Mouse (Mus musculus) brain, embryonic 14.5 days (tissue): Measurements from ENCODE around the gene Crb2.

Source experiments
- CTCF ChIP-seq: fragments of 200-500 bp; IDR thresholded peaks from 2 replicates; pipeline ENCODE4 v1.5.1; 2012; ENCODE audit warnings: inconsistent platforms, mild to moderate bottlenecking, moderate library complexity, borderline replicate concordance; ENCODE audit not compliant: insufficient read depth, insufficient read length; ENCODE audit errors: extremely low read depth
- POLR2A ChIP-seq: fragments of 200-500 bp; IDR thresholded peaks from 2 replicates; pipeline ENCODE4 v1.6.1; 2012; ENCODE audit warnings: mild to moderate bottlenecking, inconsistent platforms, borderline replicate concordance; ENCODE audit not compliant: poor library complexity, insufficient read depth, insufficient read length, severe bottlenecking; ENCODE audit errors: extremely low read depth

- TF ChIP-seq CTCF (no peak), POLR2A (no peak)
These were observed 61.5 kb downstream of the Crb2 start for GRCm38 (mm10) chr2:37837542-37837941.
